Mouse (Mus musculus): Measurements from ENCODE around the gene Chadl.
A peak's percentile ranks its signal among the peaks of the same experiment; 100 is the strongest.
"Not testable (repeated sequence)": the region's sequence is repeated elsewhere in the genome, so short reads cannot be mapped to it uniquely, and the experiment has no call there.

Chadl gene

DNA sequence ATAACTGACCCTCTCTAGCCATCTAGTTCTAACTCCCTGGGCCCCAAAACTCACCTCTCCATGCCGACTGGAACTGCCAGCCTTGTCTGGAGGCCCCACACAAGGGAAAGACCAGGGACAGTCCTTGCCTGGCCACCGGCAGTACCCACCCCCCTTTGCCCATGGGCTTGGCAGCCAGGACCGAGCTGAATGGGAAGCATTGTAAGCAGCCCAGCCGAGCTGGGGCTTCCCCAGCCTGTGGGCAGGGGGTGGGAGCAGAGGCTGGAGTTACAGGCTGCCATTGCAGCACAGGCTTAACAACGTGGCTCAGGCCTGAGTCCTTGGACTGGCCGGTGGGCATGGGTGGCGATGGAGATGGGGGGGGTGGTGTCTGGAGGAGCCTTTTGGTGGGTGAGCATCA is at the start of gene Chadl:
TSS of gene Chadl (minus strand) at position 113 of the 400 bp plus-strand sequence.
- no peak for DNase-seq (ENCODE audit: low spot score in 2 of 2)

- DNase-seq (ENCODE audit: low spot score in 2 of 2): peak; percentile 55 to 84
Observed at GRCm38 (mm10) chr15:81745601-81746114, 48.6 kb upstream of the Chadl start.

DNA sequence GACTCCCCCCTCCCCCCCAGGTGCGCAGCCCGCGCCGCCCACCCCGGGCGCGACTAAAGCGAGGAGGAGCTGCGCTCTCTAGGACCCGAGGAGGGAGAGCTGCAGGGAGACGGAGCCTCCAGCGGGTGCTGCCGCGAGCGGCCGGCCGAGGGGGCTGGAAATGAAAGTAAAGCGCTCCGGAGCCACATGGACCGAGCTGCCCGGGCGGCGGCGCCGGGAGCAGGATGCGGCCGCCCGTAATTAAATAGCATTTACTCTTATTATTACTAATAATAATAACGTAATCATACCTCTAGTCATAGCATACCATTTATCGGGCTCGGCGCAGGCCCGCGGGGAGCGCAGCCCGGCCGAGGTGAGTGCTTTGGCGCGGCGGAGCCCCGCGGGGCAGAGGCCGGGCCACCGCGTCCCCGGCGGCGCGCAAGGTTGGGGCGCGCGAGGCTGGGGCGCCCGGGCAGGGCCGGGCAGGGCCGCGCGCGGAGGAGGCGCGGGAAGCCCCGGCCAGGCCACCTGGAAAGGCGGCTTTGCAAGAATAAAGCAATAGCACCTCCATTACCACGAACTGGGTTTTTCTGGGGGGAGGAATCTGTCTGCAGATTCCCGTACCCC is 48.0 kb upstream of the Chadl start, which contains the start of the genes Zc3h7b and Rangap1:
TSS of gene Zc3h7b (plus strand) at position 66 of the 609 bp plus-strand sequence.
TSS of gene Rangap1 (minus strand) at position 539 of the 609 bp plus-strand sequence.
- DNase-seq (ENCODE audit: low spot score in 2 of 2): peak; percentile 74 to 88

DNA sequence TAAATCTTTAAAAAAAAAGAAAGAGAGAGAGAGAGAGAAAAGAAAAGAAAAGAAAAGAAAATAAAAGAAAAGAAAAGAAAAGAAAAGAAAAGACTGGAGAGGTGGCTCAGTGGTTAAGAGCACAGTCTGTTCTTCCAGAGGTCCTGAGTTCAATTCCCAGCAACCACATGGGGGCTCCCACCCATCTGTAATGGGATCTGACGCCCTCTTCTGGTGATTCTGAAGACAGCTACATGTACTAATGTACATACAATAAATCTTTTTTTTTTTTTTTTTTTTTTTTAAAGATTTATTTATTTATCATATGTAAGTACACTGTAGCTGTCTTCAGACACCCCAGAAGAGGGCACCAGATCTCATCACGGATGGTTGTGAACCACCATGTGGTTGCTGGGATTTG is 45.3 kb upstream of the Chadl start:
- not testable (repeated sequence) for DNase-seq (ENCODE audit: low spot score in 2 of 2)

DNA sequence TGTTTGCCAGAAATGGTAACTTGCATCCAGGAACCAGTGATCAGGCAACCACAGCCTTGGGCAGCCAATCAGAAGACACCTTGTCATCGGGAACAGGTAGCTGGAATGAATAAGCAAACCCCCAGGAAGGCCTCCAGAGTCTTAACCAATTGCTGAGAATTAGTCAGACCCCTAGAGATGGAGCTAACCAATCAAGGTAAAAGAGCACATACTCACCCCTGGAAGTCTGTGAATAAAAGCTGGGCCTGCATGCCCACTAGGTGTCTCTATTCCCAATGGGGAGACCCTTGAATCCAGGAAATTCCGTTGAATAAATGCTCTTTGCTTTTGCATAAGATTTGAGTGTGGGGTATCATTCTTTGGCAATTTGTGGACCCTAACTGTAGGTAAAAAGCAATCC is 42.8 kb upstream of the Chadl start:
- no peak for DNase-seq (ENCODE audit: low spot score in 2 of 2)

DNA sequence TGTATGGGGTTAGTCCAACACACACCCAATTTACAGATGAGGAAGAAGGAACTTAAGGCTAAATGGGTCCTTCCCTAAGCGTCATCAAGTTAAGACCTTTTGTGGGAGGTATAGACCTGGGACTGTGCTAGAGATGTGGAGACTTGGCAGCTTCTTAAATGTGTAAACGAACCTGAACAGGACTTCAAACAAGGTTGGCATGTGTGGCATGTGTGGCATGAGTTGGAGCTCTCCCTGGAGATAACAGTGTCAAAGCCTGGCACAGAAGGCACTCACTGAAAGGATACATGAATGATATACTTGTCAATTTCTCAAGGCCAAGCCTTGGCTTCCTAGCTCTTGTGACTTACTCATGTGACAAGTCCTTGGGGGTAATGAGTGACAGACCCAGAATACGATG is 42.2 kb upstream of the Chadl start:
- no peak for DNase-seq (ENCODE audit: low spot score in 2 of 2)

- no peak for DNase-seq (ENCODE audit: low spot score in 2 of 2)
Observed at GRCm38 (mm10) chr15:81735075-81735474, 38.0 kb upstream of the Chadl start.

- DNase-seq (ENCODE audit: low spot score in 2 of 2): peak; percentile 97
Observed at GRCm38 (mm10) chr15:81729792-81730635, 32.9 kb upstream of the Chadl start.

DNA sequence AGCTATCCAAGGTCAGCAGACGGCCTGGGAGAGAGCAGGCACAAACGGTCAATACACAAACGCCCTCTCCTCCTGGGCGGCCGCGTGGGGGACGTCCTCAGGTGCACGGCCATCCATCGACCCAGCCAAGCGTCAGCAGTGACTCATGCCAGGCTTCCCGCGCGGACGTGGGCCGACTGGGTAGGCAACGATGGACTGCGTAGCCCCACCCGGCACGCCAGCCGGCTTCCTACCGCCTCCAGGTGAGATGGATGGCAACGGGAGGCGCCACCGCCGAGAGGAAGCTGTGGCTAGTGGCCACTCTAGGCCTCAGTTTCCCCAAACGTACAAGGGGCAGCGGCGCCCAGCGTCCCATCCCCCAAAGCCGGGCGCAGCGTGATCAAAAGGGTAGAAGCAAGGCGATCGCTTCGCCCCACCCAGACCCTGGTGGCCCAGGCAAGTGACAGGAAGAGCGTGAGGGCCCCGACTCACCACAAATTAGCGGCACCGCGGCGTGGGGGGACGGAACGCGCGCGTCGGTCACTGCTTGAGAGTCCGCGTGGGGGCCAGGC is 32.2 kb upstream of the Chadl start:
- peak; percentile 59 to 83 for DNase-seq (ENCODE audit: low spot score in 2 of 2)

- DNase-seq (ENCODE audit: low spot score in 2 of 2): no peak
Observed at GRCm38 (mm10) chr15:81725965-81726364, 28.9 kb upstream of the Chadl start.

GRCm38 (mm10) chr15:81723653-81724052 is 26.6 kb upstream of the Chadl start:
- DNase-seq (ENCODE audit: low spot score in 2 of 2): no peak

- DNase-seq (ENCODE audit: low spot score in 2 of 2): no peak
Observed at GRCm38 (mm10) chr15:81722361-81722760, 25.3 kb upstream of the Chadl start.

GRCm38 (mm10) chr15:81719139-81719531 is 22.0 kb upstream of the Chadl start:
- DNase-seq (ENCODE audit: low spot score in 2 of 2): no peak

DNA sequence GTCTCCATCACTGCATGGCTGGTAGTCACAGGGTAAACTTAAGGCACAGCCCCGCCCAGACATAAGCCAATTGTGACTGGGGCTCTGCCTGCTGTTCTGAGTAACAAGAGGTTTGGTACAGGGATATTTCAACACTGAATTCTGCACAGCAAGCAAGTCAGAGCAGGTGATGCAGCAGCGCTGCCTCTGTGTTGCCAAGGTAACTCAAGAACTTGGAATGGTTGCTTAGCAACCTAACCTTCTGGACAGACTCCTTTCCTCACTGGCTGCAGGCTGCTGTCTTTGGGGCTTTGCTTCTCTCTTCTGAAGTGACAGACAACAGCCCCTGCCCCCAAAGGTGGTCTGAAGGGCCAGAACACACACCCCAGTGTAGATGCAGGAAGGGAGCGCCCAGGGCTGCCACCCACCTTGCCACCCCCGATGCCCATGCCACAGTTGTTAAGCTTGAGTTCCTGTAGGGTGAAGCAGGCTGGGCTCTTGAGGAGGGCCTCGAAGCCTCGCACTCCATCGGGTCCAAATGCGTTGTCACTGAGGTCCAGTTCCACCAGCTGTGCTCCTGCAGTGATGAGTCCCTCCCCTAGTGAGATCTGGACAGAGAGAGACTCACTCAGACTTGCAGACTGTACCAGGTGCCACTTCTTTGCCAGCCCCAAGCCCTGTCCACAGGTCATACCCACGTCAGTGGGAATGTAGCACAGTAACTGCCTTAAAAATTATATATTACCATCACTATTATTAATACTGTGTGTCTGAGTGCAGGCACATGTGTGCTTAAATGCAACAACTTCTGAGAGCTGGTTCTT is 21.4 kb upstream of the Chadl start:
- no peak for DNase-seq (ENCODE audit: low spot score in 2 of 2)

- DNase-seq (ENCODE audit: low spot score in 2 of 2): no peak
Observed at GRCm38 (mm10) chr15:81713742-81714141, 16.7 kb upstream of the Chadl start.

GRCm38 (mm10) chr15:81710801-81711200 is 13.7 kb upstream of the Chadl start:
- DNase-seq (ENCODE audit: low spot score in 2 of 2): no peak

- DNase-seq (ENCODE audit: low spot score in 2 of 2): no peak
Observed at GRCm38 (mm10) chr15:81709686-81710085, 12.6 kb upstream of the Chadl start.

DNA sequence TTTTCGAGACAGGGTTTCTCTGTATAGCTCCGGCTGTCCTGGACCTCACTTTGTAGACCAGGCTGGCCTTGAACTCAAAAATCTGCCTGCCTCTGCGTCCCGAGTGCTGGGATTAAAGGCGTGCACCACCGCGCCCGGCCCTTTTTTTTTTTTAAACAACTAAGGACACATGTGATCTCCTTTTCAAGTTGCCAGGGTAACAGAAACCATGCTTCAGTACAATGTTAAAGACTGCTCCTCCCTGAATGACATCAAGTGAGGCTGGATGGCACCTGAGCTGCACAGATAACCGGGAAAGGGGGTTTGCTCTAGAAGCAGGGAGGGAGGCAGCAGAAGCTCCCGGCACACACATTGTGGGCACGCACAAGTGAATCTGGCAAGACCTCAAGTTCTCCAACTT is 11.9 kb upstream of the Chadl start:
- no peak for DNase-seq (ENCODE audit: low spot score in 2 of 2)

- no peak for DNase-seq (ENCODE audit: low spot score in 2 of 2)
Observed at GRCm38 (mm10) chr15:81703094-81703489, 6.0 kb upstream of the Chadl start.

GRCm38 (mm10) chr15:81702306-81703093 is 5.4 kb upstream of the Chadl start:
- DNase-seq (ENCODE audit: low spot score in 2 of 2): no peak

DNA sequence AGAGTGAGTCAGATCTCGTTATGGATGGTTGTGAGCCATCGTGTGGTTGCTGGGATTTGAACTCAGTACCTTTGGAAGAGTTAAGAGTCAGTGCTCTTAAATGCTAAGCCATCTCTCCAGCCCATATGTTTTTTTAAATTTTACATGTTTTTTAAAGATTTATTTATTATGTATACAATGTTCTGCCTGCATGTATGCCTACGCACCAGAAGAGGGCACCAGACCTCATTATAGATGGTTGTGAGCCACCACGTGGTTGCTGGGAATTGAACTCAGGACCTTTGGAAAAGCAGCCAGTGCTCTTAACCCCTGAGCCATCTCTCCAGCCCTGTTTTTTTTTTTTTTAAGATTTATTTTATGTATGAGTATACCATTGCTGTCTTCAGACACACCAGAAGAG is 4.3 kb upstream of the Chadl start:
- DNase-seq (ENCODE audit: low spot score in 2 of 2): not testable (repeated sequence)
